Mouse (Mus musculus) liver, adult 2 months (tissue): ENCODE results near the gene Ift52. TPM values are rescaled to one million over a fixed set of nuclear protein-coding genes. Genes with fewer than 3 reads are reported as not detected.
"Not testable (repeated sequence)": the region's sequence is repeated elsewhere in the genome, so short reads cannot be mapped to it uniquely, and the experiment has no call there.

Experiments
- DNase-seq: peaks from one replicate; pipeline ENCODE4 v3.0.0-alpha.2; 2011; ENCODE audit warnings: low read depth, low spot score; ENCODE audit errors: extremely low read depth
- H3K27ac ChIP-seq: fragments of 200-500 bp; replicated peaks from 2 replicates; pipeline ENCODE4 v1.5.1; 2012; ENCODE audit warnings: low read depth, mild to moderate bottlenecking, control low read depth, inconsistent platforms, low read length; ENCODE audit not compliant: insufficient read depth
- H3K27me3 ChIP-seq: fragments of 200-500 bp; 2 replicates; pipeline ENCODE4 v1.6.1; 2012; ENCODE audit warnings: mild to moderate bottlenecking, moderate library complexity, low read length, inconsistent platforms; ENCODE audit not compliant: control insufficient read depth, insufficient read depth
- H3K36me3 ChIP-seq: fragments of 200-500 bp; 2 replicates; pipeline ENCODE4 v1.6.1; 2012; ENCODE audit warnings: low read length, inconsistent platforms; ENCODE audit not compliant: control insufficient read depth, insufficient read depth
- H3K4me1 ChIP-seq: fragments of 200-500 bp; 2 replicates; pipeline ENCODE4 v1.6.1; 2011; ENCODE audit warnings: low read length; ENCODE audit not compliant: control insufficient read depth, insufficient read depth
- H3K4me3 ChIP-seq: fragments of 200-500 bp; 2 replicates; pipeline ENCODE4 v1.5.1; 2011; ENCODE audit warnings: low read depth, mild to moderate bottlenecking, control low read depth, low read length, moderate library complexity; ENCODE audit not compliant: insufficient read depth
- H3K79me2 ChIP-seq: fragments of 200-500 bp; 2 replicates; pipeline ENCODE4 v1.6.1; 2012; ENCODE audit warnings: inconsistent platforms, mild to moderate bottlenecking, low read length, moderate library complexity; ENCODE audit not compliant: control insufficient read depth, insufficient read depth
- H3K9ac ChIP-seq: fragments of 200-500 bp; 2 replicates; pipeline ENCODE4 v1.6.1; 2012; ENCODE audit warnings: low read depth, mild to moderate bottlenecking, control low read depth, inconsistent platforms, low read length
- CTCF ChIP-seq: fragments of 200-500 bp; IDR thresholded peaks from 2 replicates; pipeline ENCODE4 v1.5.1; 2011; ENCODE audit warnings: low read depth, low read length, control low read depth
- POLR2A ChIP-seq: fragments of 200-500 bp; IDR thresholded peaks from 2 replicates; pipeline ENCODE4 v1.6.1; 2011; ENCODE audit warnings: low read length, control low read depth; ENCODE audit not compliant: insufficient read depth; ENCODE audit errors: extremely low read depth
- WGBS: fragments of 180-500 bp; shearing (Covaris S2); methylation state at CpG from one replicate; pipeline ENCODE4 v1.1.7; 2018; 5-methylcytosine and 5-hydroxymethylcytosine counted together
- polyA plus RNA-seq: library from polyadenylated mRNA; depleted of rRNA; stranded (reverse); fragments of >200 nt; gene quantifications from 2 replicates; pipeline ENCODE4 v1.2.3, GENCODE M21; 2012
- total RNA-seq: library from RNA; depleted of rRNA; stranded (reverse); fragments of >200 nt; gene quantifications from 2 replicates; pipeline ENCODE4 v1.2.3, GENCODE M21; 2014

Gene Ift52
- total and polyA plus RNA-seq, 2 experiments, result 18.0 to 18.3 TPM

DNA sequence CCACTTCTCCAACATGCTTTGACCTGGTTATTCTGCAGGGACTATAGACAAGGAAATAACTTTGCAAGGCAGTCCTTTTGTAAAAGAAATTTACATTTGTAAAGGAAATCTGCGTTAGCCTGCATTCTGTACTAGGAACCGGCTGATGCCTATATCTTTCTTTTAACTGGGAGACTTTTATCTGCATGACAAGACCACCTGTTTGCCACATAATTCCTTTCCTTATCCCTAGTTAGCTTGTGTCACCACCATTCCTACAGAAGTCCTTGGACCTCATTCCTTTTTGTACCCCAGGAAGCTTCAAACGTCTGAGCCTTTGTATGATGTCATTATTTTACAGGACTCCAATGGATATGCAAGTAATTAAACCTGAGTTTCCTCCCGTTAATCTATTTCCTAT is 35.7 kb downstream of the Ift52 start:
- no peak for DNase-seq
- Histone ChIP-seq H3K36me3 (no peaks in the 10 kb centered on the region), H3K4me1 (no peaks in the 10 kb centered on the region), H3K4me3 (no peak overlapping the region), H3K27me3 (peaks cover 3% of the 10 kb centered on the region; the same call in 1 of the 2 replicates), H3K79me2 (no peaks in the 10 kb centered on the region), H3K27ac (no peak overlapping the region), H3K9ac (no peak overlapping the region)
- TF ChIP-seq CTCF (no peak), POLR2A (no peak)
- WGBS, result 86% methylated on average over 4 of the region's 4 CpGs

DNA sequence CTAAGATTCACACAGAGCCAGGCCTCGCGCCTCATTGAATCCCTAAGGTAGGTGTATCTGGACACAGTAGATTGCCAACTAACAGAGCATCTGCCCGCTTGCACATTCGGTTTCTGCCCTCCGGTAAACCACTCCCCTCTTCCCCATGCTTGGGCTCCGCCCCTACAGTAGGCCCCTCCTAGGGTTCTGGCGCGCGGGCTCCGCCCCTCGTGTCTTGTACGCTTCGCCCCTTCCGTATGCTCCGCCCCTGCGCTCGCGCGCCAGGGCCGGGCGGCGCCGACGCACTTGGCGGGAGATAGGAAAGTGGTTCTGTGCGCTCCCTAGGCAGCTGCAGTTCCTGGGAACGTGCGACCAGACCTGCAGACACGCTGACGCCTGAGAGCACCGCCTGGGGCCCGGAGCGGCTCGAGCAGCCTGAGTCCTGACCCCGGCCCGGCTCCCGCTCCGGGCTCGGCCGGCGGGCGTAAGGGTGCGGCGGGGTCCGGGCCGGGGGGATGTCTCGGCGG is 37.2 kb downstream of the Ift52 start, which contains the start of gene Mybl2:
Gene Mybl2 (plus strand): TSS at position 353 of the 506 bp plus-strand sequence.
- H3K36me3 ChIP-seq, result no peaks in the 10 kb centered on the region
- no peak within 1 kb of the TSS for H3K27ac ChIP-seq
- peaks cover 3% of the 10 kb centered on the region; the same call in 1 of the 2 replicates for H3K27me3 ChIP-seq
- H3K9ac ChIP-seq, result no peak within 1 kb of the TSS
- no peaks in the 10 kb centered on the region for H3K4me1 ChIP-seq
- DNase-seq, result peak; percentile 82
- H3K79me2 ChIP-seq, result no peaks in the 10 kb centered on the region
- under 1% methylated on average over 48 of the region's 48 CpGs for WGBS
- peak within 1 kb of the TSS; percentile 25; the same call in 1 of the 2 replicates for H3K4me3 ChIP-seq
- TF ChIP-seq CTCF (no peak), POLR2A (no peak)

DNA sequence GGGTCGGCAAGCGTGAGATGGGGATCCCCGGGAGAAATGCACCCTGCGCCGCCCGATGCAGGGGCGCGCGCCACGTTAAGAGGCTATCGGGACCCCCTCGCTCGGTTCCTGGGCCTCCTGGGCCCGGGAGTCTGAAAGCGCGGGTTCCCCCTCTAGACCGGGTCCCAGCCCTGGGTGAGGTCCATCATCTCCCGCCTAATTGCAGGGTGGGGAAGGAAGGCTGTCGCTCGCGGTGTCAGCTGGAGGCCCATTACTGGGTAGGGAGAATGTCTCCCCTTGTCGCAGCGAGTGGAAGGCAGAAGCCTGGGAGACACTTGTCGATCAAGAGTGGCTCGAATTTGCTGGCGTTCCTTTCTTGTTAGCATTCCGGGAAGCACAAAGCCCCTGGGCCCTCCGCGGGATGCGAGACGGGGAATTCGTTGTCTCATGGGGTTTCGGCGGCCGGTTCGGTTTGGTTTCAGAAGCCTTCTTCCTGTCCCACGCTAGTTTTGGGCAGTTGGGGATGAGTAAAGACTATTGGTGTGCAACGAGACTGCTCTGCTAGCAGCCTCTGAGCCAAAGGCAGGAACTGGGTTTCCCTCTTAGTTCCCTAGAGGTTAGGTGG is 37.8 kb downstream of the Ift52 start:
- WGBS, result 5% methylated on average over 38 of the region's 38 CpGs
- Histone ChIP-seq H3K4me3 (no peak overlapping the region), H3K27me3 (peaks cover 3% of the 10 kb centered on the region; the same call in 1 of the 2 replicates), H3K4me1 (no peaks in the 10 kb centered on the region), H3K27ac (no peak overlapping the region), H3K9ac (no peak overlapping the region), H3K36me3 (no peaks in the 10 kb centered on the region), H3K79me2 (no peaks in the 10 kb centered on the region)
- TF ChIP-seq POLR2A, result no peak
- TF ChIP-seq CTCF, result no peak
- DNase-seq, result no peak

- 13% methylated on average over 5 of the region's 5 CpGs for WGBS
Measured at GRCm38 (mm10) chr2:163055715-163056114, 38.6 kb downstream of the Ift52 start.

GRCm38 (mm10) chr2:163056584-163056983 is 39.4 kb downstream of the Ift52 start:
- 36% methylated on average over 9 of the region's 9 CpGs for WGBS
- Histone ChIP-seq H3K27me3 (peaks cover 3% of the 10 kb centered on the region; the same call in 1 of the 2 replicates), H3K9ac (no peak overlapping the region), H3K79me2 (no peaks in the 10 kb centered on the region), H3K4me3 (no peak overlapping the region), H3K4me1 (no peaks in the 10 kb centered on the region), H3K36me3 (no peaks in the 10 kb centered on the region), H3K27ac (no peak overlapping the region)
- DNase-seq, result peak; percentile 4
- TF ChIP-seq CTCF (no peak), POLR2A (no peak)

More at GRCm38 (mm10) chr2:163055715-163056114, 38.6 kb downstream of the Ift52 start:
- no peak overlapping the region for H3K4me3 ChIP-seq
- no peak for TF ChIP-seq CTCF
- TF ChIP-seq POLR2A, result no peak
- DNase-seq, result no peak
- H3K4me1 ChIP-seq, result no peaks in the 10 kb centered on the region
- H3K9ac ChIP-seq, result no peak overlapping the region
- no peaks in the 10 kb centered on the region for H3K79me2 ChIP-seq
- H3K36me3 ChIP-seq, result no peaks in the 10 kb centered on the region
- peaks cover 3% of the 10 kb centered on the region; the same call in 1 of the 2 replicates for H3K27me3 ChIP-seq
- H3K27ac ChIP-seq, result no peak overlapping the region

DNA sequence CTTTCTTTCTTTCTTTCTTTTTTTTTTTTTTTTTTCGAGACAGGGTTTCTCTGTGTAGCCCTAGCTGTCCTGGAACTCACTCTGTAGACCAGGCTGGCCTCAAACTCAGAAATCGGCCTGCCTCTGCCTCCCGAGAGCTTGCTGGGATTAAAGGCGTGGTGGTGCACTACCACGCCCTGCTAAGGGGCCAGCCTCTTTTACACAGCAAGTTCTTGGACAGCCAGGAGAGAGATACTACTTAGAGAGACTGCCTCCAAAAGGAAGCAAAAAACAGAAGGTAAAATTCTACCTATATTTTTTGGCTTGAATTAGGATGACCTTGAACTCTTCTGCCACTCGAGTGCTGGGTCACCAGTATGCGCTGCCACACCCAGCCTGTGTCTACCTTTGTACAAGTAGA is 41.8 kb downstream of the Ift52 start:
- not testable (repeated sequence) for H3K79me2 ChIP-seq, H3K9ac ChIP-seq, H3K27ac ChIP-seq, H3K4me3 ChIP-seq, DNase-seq, H3K36me3 ChIP-seq, H3K4me1 ChIP-seq, H3K27me3 ChIP-seq
- 80% methylated on average over 7 of the region's 7 CpGs for WGBS
